Mouse (Mus musculus) adrenal gland, adult 8-10 months (tissue): ENCODE measurements at regions not wholly inside any gene's neighbourhood (a gene's known extent, or its start where the extent isn't known, plus 50 kb on each side); places are given as distances from the start of the nearest gene placed in this dataset.
A peak's percentile ranks its signal among the peaks of the same experiment; 100 is the strongest.

Experiments
- DNase-seq: peaks from one replicate; pipeline ENCODE4 v3.0.0; 2022

DNA sequence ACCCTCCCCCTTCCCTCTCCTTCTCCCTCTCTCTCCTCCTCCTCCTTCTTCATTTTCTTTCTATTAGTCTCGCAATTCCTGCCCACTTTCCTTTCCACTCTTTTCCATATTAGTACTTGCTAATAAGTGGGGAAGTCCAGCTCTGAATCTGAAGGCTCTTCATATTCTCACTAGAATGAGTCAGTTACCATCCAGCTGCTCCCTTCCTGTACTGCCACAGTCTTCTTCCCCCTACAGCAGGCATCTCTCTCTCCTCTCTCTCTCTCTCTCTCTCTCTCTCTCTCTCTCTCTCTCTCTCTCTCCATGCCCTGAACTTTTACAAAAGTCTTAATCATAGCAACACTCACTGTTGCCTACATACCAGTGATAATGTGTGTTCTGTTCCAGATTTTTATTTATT, 226.6 kb upstream of the Pter start:
- no peak for DNase-seq

DNA sequence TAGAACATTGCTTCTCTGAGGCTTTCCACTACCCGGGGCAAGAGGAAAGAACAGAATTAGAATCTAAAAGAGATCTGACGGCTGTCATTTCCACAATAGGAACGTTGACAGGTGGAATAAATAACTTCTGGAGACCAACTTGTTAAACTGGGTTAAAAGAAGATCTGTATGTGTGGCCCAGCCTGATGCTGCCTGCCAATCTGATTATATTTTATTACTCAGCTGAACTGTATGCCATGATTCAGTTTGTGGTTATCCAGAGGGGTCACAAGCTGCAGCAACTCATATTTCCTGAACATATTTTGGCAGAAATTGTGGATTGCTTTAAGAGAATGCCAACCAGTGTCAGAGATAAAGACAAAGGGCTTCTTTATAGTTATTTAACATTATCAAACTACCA, 224.5 kb upstream of the Pter start:
- no peak for DNase-seq

DNA sequence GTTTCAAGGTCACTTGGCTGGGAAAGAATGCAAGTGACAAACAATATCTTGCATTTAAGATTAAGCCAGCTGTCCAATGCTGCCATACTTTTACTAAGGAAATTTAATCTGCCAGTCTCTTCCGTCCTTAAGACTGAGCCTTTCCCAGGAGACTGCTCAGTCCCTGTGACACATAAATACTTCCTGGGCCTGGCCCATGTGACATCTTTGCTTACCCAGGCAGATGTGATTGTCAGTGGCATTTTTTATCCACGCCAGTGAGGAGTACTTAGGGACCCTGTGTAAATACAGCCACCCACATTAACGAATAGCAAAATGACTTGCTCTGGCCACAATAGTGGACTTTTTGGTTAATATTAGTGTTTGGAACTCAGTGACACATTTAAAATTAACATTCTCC, 216.3 kb upstream of the Pter start:
- no peak for DNase-seq

DNA sequence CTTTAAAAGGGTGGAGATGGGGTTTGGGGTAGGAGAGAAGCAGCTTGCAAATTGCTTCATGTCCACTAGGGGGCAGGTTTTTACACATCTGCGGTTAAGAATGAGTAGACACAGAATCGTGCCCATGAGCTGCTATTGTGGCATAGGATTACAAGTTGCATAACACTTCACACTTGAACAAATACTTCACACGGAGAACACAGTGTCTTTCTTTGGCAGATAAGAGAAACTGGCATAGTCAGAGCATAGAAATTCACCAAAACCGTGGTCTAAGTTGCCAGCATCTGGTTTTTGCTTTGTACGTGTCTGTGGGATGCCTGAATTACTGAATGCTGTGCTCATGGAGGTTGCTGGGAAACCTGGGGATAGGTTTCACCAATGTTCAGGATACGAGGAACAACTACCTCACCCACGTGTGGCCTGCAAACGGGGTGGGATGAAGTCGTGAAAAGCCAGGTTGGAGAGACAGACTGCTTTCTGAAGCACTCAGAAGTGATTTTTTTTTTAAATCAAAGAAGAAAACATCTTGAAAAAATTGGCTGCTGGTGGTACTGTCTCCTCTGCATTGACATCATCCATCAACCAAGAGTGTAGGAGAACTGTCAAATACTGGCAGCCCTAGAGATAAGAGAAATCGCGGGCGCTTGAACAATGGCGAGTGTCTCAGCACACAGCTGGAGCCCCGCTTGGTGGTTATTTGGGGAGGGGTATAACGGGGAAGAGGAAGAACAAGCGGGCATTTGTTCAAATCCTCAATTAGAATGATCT, 214.5 kb upstream of the Pter start:
- DNase-seq: peak; percentile 8

DNA sequence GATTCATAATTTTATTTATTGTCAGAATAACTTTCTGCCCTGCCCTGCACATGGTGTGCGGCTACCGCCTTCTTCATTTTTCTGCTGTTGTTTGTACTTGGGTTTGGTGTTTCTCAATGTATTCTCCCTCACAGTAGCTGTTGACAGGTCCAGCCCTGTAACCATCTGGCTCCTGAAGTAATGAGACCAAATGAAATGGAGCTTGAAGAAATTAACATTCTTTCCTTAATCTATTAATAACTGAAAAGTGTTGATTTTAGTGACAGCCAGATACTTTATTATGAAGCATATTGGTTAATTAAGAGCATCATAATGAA, 214.0 kb upstream of the Pter start:
- DNase-seq: no peak

DNA sequence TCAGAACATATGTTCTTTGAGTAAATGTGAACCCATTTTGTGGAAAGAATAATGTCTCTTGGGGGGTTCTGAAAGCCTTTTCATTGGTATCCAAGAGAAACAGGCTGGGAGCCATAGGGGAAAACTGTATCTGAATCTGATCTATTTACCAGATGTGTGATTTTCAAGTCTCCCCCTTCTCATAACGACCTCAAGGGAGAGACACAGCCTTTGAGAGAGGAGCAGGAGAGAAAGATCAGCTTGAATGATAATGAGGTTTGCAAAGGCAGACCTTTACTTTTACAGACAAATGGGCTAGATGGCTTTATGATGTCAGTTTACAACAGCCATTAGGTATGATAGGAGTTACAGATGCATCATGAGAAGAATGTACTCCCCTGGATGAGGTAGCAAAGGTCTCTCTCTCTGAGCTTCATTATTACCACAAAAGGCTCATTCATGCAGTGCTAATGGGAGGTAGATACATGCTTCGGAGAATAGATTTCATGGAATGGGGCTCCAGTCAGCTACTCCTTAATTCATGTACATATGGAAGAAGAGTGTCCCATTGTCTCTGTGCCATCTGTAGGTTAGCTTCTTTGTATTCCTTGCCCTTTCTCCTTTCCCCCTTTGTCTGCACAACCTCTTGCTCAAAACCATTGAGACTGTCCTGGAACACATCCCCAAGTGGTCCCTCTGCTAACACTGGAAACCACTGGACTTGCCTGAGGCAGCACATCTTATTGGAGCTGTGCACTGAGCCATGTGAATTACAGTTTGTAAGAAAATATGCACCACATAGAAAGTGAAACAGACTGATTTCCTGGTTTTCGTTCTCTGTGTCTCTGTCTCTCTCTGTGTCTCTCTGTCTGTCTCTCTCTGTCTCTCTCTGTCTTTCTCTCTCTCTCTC, 207.5 kb upstream of the Pter start:
- no peak for DNase-seq

DNA sequence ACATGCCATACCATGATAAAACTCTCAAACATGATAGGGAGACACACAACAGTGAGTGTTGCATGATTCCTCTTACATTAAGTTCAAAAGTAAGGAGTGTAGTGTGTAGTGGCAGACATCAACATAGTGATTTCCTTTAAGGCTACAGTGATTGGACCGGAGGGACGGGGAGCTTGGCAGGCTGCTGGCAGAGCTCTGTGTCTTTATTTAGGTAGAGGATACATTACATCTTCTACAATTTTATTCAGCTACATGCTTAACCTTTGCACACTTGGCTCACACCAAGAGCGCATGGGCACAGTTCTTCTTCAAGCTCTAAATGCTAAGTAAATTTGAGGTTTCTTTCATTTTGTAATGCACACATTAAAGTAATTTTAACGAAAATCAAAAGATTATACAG, 194.6 kb upstream of the Pter start:
- DNase-seq: no peak

DNA sequence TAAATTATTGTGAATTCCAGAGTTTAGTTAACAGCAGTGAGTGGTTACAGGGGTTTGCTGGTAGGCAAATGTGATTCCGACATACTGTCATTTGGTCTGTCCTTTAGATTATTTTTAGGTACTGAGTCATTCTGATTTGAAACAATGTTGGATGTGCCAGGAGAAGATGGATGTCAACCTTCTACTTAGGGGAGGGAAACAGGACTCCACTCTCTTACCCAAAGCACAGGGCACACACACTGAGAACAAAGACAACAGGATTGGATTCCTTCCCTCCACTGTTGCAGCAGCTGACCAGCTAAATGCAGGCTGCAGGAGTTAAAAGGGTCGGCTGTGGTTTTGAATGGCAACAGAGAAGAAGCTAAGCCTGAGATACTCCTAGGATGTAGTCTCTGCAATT, 186.7 kb upstream of the Pter start:
- DNase-seq: no peak

DNA sequence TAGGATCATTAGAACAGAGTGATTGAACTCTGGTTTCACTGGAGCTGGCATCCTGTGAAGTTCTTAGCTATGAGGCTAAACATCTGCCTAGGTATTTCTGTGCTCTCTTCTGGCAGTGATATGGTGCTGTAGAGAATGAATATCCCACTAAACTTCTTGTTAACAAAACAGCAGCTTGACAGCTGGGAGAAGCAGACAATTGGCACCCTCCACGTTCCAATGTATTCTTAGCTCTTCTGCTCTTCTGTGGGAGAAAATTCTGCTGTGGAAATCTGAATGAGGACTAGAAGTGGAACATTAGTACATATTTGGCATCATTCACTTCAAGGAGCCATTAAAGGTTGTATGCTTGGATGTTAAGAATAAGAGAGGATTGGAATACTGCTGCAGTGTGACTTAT, 177.0 kb upstream of the Pter start:
- no peak for DNase-seq

DNA sequence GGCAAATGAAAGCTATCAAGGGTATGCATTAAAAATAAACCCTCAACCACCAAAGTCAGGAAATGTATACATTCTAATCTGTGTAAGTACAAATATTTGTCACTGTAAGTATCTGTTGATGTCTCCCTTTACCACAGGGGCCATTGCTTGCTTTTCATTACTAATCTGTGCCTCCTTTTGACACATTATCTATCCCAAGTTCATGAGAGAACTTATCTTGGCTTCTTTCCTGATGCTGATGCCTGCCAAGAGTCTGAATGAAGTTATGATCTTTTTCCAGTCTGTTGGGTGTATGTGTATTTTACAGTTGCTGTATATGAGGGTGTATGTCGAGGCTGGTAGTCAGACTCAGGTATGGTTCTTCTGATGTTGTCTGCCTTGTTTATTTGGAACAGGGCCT, 165.0 kb upstream of the Pter start:
- no peak for DNase-seq

DNA sequence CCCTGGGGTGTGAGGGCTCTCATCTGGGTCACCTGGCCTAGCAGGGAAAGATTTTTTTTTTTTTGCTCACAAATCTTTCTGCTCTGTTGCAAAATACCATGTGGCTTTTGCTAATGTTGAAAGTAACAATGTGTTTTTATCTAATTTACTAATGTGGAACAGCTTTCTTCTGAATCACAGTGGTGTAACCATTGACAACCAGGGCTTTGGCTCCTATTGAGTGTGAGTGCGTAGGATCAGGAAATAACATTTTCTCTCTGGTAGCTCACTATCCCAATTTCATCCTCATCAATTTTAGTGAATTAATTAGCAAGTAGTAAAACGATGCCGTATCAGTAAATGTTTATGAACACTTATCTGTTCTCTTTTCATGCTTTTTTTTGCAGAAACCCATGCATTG, 163.9 kb upstream of the Pter start:
- no peak for DNase-seq

DNA sequence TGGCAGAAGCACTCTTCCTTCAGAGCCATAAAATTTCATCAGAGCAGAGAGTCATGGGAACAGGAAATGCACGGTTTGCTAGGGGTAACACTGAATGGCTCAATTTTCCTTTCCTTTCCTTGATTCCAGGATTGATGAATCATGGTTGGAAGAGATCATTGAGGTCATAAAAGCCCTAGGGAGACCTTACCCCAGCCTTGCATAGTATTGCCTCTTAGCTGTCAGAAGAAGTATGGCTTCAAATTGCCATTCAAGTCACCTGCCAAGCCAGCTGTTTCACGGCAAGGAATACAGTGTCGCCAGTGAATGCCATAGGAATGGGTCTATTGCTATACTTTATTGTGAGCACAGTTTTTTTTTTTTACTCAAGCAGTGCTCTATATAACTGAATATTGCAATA, 162.4 kb upstream of the Pter start:
- no peak for DNase-seq

DNA sequence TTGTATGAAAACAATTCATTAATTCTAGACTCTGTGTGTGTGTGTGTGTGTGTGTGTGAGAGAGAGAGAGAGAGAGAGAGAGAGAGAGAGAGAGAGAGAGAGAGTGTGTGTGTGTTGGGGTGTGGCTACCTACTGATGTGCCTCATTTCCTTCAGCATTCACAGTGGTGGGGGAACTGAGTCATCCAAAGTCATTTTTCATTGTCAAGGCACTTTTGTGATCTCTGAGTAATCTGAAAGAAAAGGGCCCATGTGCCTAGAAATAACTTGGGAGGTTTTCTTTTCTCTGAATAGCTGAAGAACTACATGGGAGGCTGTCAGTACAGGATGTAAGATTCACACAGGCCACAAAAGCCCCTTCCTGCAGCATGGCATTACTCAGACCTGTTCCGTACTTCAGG, 159.3 kb upstream of the Pter start:
- no peak for DNase-seq

DNA sequence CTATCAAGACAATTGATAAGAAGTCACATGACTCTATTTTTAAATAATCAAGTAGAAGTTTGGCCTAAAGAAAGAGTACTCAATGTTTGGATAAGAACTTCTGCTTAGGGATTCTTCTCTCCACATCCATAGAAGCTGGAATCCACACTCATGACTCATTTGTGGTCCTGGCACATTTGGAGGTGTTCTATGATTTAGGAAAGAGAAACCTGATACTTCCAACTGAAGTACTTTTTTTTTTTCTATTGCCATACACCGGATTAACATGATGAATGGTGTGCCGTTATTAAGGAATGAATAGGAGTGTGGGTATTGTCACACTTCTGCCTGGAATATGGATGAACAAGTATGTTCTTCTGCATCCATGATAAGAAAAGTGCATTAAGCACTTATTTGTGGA, 158.5 kb upstream of the Pter start:
- no peak for DNase-seq

DNA sequence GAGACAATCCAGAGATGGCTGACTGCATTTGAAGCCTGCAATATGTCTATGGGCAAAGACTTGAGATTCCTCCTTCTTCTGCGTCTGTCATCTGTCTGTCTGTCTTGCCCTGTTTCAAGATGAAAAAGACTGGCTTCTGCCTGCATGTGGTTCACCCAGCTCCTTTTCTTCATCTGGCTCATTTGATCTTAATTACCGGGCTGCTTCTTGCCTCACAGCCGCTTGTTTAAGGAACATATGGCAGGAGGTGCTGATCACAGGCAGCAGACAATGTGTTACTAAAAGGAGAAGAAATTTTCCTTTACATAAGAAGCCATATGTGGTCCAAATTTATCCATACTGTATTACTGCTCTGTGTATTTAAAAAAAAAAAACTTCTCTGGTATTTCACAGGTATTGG, 147.0 kb upstream of the Pter start:
- no peak for DNase-seq

DNA sequence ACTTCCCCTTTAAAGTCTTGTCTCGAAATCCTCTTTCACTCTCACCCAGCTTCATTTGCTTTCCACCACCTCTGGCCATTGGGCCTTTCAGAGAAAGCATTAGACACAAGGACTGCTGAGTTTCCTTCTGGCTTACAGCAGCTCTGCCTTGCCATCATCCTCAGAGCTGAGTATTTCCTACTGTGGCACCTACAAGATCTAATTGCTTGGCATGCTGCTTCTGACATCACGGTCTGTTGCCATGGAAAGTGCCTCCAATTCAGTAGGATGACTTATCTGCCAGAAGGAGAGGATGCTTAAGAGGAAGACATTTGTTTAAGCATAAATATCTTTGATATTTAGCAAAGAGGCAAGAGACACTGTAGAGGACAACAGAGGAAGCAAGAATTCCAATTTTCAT, 146.1 kb upstream of the Pter start:
- no peak for DNase-seq

DNA sequence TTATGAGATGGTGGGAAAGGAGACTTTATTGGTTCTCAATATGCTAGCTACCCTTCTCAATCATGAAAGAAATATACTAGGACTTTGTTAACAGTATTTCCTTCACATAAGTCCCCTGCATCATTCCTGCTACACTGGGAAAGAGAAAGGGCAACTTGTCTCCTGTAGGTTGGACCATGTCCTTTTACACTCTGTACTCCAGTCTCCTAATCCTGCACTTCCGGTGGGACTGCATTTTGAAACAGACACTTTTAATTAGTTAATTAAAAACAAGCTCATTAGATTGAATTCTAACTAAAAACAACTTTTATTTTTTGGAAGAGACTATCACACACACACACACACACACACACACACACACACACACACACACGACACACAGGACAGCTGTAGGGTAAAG, 131.2 kb upstream of the Pter start:
- no peak for DNase-seq

DNA sequence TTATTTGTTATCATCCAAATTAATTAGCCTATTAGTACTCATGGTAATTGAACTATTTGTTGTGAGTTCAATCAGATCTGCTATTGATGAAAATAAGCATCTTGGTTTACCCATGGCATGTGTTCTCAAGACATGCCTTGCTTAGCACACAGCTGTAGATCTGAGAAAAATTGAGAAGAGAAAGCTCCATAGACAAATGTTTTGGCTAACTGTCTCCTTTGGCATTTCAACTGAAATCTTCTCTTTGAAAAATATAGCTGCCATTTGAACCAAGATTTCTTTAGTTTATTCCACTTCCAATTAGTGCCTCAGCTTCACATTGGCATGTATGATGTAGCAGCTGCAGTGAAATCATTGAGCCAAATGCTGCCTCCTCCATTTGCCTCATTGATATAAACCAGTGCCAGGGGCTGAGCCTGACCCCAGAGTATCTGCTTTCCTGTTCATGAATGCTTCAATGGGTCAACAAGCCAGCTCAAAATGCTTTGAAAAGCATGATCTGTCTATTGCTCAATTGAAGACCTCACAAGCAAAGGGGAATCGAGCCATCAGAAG, 126.1 kb upstream of the Pter start:
- DNase-seq: no peak

DNA sequence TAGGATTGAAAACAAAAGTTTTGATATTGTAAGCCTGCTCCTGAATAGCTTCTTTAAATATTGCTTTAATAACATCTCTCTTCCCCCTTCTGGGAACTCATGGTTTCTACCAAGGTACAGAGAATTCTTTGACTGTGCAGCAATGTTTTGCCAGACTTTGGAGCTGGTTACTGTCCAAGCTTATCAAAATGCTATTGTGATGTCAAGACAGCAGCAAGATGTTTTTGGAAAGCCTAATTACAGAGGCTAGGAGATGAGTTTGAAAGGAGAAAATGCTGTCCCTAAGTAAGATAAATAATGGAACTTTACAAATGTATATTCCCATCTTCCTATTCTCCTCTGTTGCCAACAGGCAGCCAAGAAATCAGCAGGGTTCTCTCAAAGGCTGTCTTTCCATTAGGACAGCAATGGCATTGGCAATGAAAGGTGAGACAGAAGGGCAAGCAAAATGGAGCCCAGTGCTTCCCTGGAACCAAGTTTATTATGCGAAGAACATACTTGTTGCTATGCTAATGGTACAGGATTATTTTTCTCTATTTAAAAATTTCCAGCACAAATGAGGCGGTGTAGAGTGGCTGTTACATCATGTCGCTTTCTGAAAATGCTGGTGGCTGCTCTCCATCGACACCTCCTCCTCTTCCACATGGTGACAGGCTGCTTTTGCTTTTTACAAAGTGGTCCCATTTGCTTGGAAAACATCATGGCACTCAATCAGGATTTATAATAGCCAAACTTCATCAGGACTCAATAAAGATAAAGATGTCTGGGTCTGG, 124.5 kb upstream of the Pter start:
- DNase-seq: no peak

DNA sequence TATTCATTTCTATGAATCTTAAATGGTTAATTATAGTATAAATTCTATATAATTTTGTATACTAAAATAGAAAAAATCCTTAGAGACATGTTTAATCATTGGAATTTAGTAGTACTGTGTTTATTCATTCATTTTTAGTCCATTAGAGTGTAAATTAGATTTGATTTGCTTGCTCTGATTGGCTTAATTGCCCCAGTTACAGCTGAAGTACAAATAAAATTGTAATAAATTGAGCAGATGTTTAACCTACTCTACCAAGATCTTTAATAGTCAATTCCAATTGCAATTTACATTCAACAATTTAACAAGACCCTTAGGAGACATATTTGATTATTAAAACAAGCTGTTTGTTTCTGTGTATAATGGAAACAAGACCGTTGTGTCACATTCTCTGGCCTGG, 121.2 kb upstream of the Pter start:
- DNase-seq: no peak

DNA sequence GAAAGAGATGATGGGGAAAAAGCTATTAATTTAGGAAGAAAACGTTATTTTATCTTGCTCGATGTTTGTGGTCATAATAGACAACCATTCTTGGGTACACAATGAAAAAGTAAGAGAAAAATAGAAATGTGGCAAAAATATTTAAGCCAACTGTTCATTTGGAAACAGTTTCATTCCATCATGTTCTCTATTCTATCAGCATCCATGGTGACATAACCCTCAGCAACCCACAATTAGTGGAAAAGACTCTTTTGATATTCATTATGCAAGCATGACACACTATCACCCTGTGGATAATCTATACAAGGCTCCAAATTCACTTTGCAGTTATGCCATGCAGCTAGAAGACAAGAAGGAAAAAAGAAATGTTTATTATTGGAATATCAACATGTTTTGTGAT, 118.7 kb upstream of the Pter start:
- no peak for DNase-seq

DNA sequence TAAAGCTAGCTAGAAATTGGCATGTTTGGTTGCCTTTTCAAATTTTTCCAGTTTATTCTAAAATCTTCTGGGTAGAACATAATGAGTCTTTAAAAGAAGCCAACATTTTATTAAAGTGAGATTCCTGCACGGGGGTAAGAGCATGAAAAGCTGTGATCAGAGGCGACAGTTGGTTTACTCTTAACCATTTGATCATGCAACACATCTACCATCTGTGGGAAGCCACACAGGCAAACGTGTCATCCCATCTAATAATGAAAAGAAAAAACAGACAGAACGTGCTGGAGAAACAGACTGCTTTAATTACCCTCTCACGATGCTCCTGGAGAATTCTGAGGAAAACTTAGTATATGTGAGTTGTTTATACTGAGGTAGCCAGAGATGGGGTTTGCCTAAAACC, 115.4 kb upstream of the Pter start:
- no peak for DNase-seq

DNA sequence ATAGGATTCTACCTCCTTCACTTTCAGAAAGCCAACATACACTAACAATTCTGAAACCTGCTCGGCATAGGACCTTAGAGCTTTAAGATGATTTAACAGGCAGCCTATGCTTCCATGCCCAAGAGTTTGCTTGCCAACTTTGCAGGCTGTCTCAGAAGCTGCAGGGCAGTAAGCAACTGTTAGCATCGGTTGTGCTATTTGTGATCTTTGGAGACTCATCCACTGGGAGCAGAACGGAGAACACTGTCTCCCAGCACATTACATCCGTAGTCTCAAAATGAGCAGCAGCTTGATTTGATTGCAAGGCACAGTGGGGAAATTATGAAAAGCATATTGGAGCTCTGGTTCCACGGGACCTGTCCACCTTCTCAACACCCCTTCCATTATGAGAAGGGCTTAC, 108.5 kb upstream of the Pter start:
- DNase-seq: no peak
